Mouse (Mus musculus): ENCODE measurements around the gene Asb10. TPM values are rescaled to one million over a fixed set of nuclear protein-coding genes. Genes with fewer than 3 reads are reported as not detected.
A peak's percentile ranks its signal among the peaks of the same experiment; 100 is the strongest.

Gene Asb10
- total RNA-seq, 1 experiment = 0.18 TPM

DNA sequence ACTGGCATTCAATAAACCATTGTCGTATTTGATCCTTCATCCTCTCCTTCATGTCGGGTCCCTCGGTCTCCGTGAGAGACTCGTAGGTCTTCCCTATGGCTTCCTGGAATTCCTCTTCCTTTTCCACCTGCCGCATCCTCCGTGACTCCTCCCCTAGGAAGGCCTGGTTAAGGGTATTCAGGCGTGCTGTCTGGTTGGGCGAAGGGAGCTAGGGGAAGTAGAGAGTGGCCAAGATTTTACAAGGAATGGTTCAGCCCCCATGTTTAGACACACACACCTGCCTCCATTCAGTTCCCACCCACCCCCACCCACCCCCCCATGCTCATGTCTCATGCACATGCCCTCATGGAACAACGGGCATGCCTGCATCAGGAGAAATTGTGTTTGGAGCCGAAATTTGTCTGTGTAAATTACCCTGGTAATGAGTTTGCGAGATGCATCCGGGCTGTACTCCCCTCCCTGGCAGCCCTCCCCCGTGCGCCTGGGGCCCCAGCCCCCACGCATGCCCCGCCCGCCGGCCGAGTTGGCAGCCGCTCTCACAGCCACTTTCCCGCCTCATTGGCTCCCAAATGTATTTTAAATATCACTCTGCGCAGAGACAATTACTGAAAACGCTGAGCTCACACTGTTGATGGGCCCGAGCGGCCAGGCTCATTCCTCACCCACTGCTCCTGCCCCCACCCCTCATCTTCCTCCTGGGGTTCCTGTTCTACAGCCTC, 10.0 kb upstream of the Asb10 start:
- H3K27ac ChIP-seq (ENCODE audit: insufficient read depth, low read depth, low read length, poor library complexity, severe bottlenecking) = no peak overlapping the region
- TF ChIP-seq ZC3H11A (IDR thresholded peaks at IDR 0.05; ENCODE audit: borderline replicate concordance, low read depth, low read length) (no peak), MAFK (IDR thresholded peaks at IDR 0.05; ENCODE audit: insufficient read depth, low read depth, low read length) (no peak), ZNF384 (IDR thresholded peaks at IDR 0.05; ENCODE audit: low read depth, low read length) (no peak)
- in situ Hi-C loops (cut with MboI; ENCODE audit: low sequenced_read_pairs in 2 of 2, unreplicated experiment in 2 of 2) = no loop called here
- peaks cover 4 to 9% of the 10 kb centered on the region in 2 experiments; a peak in 2 of 4 replicates for H3K4me1 ChIP-seq (ENCODE audit: control insufficient read depth in 2 of 2, insufficient read depth in 2 of 2, low read length in 2 of 2, poor library complexity in 1 of 2)
- no peaks in the 10 kb centered on the region for H3K36me3 ChIP-seq (ENCODE audit: control insufficient read depth, insufficient read depth, low read length, poor library complexity, severe bottlenecking)
- H3K4me3 ChIP-seq (ENCODE audit: insufficient read depth in 1 of 2, low read depth in 1 of 2, low read length in 2 of 2, poor library complexity in 1 of 2, severe bottlenecking in 1 of 2) = peak overlapping the region; percentile 15 to 19; a peak in 1 of 4 replicates
- H3K9ac ChIP-seq (ENCODE audit: insufficient read depth, low read depth, low read length, poor library complexity, severe bottlenecking) = peak overlapping the region; percentile 7; the same call in 1 of the 2 replicates
- no peak for DNase-seq (ENCODE audit: low read depth, low spot score)
- no peaks in the 10 kb centered on the region for H3K9me3 ChIP-seq (ENCODE audit: control insufficient read depth, insufficient read depth, low read depth, low read length)

DNA sequence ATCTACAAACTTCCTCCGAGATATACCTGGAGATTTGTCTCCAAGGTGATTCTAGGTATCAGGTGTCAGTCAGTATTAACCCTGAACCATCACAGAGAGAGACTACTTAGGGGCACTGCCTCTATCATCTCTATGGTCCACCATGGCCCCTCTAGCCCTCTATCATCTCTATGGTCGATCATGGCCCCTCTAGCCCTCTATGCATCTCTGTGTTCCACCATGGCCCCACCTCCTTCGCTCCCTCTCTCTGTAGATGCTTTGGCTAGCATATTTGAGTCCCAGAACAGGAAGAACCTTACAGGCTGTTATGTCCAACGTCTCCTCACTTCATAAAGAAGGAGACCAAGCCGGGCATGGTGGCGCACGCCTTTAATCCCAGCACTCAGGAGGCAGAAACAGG, 1.9 kb upstream of the Asb10 start:
- DNase-seq (ENCODE audit: low read depth, low spot score) = peak; percentile 56
- no peaks in the 10 kb centered on the region for H3K9me3 ChIP-seq (ENCODE audit: control insufficient read depth, insufficient read depth, low read depth, low read length)
- in situ Hi-C loops (cut with MboI; ENCODE audit: low sequenced_read_pairs in 2 of 2, unreplicated experiment in 2 of 2) = no loop called here
- no peak overlapping the region for H3K27ac ChIP-seq (ENCODE audit: insufficient read depth, low read depth, low read length, poor library complexity, severe bottlenecking)
- H3K9ac ChIP-seq (ENCODE audit: insufficient read depth, low read depth, low read length, poor library complexity, severe bottlenecking) = no peak overlapping the region
- no peak overlapping the region for H3K4me3 ChIP-seq (ENCODE audit: insufficient read depth in 1 of 2, low read depth in 1 of 2, low read length in 2 of 2, poor library complexity in 1 of 2, severe bottlenecking in 1 of 2)
- no peaks in the 10 kb centered on the region for H3K36me3 ChIP-seq (ENCODE audit: control insufficient read depth, insufficient read depth, low read length, poor library complexity, severe bottlenecking)
- peaks cover 2 to 12% of the 10 kb centered on the region in 2 experiments; a peak in 2 of 4 replicates for H3K4me1 ChIP-seq (ENCODE audit: control insufficient read depth in 2 of 2, insufficient read depth in 2 of 2, low read length in 2 of 2, poor library complexity in 1 of 2)
- no peak for TF ChIP-seq CHD2 (IDR thresholded peaks at IDR 0.05; ENCODE audit: low read depth, low read length)
- no peak for TF ChIP-seq MAFK (IDR thresholded peaks at IDR 0.05; ENCODE audit: insufficient read depth, low read depth, low read length)
- no peak for TF ChIP-seq ZNF384 (IDR thresholded peaks at IDR 0.05; ENCODE audit: low read depth, low read length)
- TF ChIP-seq HCFC1 (IDR thresholded peaks at IDR 0.05; ENCODE audit: borderline replicate concordance, insufficient read depth, low read length) = no peak
- TF ChIP-seq ZC3H11A (IDR thresholded peaks at IDR 0.05; ENCODE audit: borderline replicate concordance, low read depth, low read length) = no peak

DNA sequence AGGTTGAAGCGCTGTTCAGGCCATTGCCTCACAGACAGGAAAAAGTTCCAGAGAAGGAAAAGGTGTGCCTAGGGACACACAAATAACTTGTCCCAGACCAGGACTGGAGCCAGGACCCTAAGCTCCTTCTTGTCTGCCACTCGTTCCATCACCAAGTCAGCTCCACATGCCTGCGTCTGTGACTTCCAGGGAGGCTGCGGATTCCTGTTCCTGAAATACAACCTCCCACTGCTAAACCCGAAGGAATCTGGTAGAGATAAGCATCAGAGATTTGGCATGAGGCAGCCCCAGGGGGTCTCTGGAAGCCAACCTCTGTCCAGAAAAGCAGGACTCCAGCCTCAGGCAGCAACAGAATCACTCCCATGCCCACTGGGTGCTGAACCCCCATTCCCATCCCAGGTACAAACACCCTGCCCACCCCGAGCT, 379 bp upstream of the Asb10 start:
- Histone ChIP-seq H3K9ac (ENCODE audit: insufficient read depth, low read depth, low read length, poor library complexity, severe bottlenecking) (no peak overlapping the region), H3K9me3 (ENCODE audit: control insufficient read depth, insufficient read depth, low read depth, low read length) (no peaks in the 10 kb centered on the region), H3K4me3 (ENCODE audit: insufficient read depth in 1 of 2, low read depth in 1 of 2, low read length in 2 of 2, poor library complexity in 1 of 2, severe bottlenecking in 1 of 2) (no peak overlapping the region), H3K27ac (ENCODE audit: insufficient read depth, low read depth, low read length, poor library complexity, severe bottlenecking) (no peak overlapping the region), H3K36me3 (ENCODE audit: control insufficient read depth, insufficient read depth, low read length, poor library complexity, severe bottlenecking) (no peaks in the 10 kb centered on the region), H3K4me1 (ENCODE audit: control insufficient read depth in 2 of 2, insufficient read depth in 2 of 2, low read length in 2 of 2, poor library complexity in 1 of 2) (peaks cover 2 to 14% of the 10 kb centered on the region in 2 experiments; a peak in 2 of 4 replicates)
- TF ChIP-seq ZC3H11A (IDR thresholded peaks at IDR 0.05; ENCODE audit: borderline replicate concordance, low read depth, low read length) (no peak), HCFC1 (IDR thresholded peaks at IDR 0.05; ENCODE audit: borderline replicate concordance, insufficient read depth, low read length) (no peak), CHD2 (IDR thresholded peaks at IDR 0.05; ENCODE audit: low read depth, low read length) (no peak), MAFK (IDR thresholded peaks at IDR 0.05; ENCODE audit: insufficient read depth, low read depth, low read length) (no peak), ZNF384 (IDR thresholded peaks at IDR 0.05; ENCODE audit: low read depth, low read length) (no peak)
- no peak for DNase-seq (ENCODE audit: low read depth, low spot score)
- in situ Hi-C loops (cut with MboI; ENCODE audit: low sequenced_read_pairs in 2 of 2, unreplicated experiment in 2 of 2) = no loop called here

DNA sequence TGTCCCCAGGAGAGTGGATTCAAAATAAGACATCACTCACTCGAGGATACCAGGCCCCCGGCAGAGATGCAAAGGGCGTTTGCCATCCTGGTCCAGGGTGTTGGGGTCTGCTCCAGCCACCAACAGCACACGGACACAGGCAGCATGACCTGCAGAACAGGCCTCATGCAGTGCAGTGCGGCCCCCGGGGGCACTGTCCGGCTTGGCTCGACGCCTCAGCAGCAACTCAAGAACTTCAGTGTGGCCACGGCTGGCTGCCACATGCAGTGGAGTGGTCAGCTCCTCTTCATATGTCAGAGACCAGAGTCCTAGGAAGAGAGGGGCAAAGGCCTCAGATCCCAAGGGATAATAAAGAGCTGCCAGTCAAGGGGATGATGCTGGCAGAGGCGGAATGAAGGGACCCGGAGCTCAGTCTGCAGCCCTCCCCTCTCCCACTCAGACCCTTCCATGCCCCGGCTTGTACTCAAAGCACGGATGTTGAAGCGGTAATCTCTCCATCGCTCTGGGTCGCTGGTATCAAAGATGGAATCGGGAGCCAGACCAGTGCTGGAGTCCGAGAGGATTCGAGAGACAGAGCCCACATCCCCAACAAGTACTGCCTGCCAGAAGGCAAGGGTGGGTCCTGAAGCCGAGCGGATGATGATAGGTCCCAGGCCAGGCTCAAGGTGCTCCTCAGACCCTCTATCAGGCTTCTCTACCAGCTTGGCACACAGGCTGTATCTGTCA, 1.0 kb downstream of the Asb10 start:
- no peaks in the 10 kb centered on the region for H3K9me3 ChIP-seq (ENCODE audit: control insufficient read depth, insufficient read depth, low read depth, low read length)
- TF ChIP-seq HCFC1 (IDR thresholded peaks at IDR 0.05; ENCODE audit: borderline replicate concordance, insufficient read depth, low read length) (no peak), ZNF384 (IDR thresholded peaks at IDR 0.05; ENCODE audit: low read depth, low read length) (no peak), CHD2 (IDR thresholded peaks at IDR 0.05; ENCODE audit: low read depth, low read length) (no peak)
- no peak overlapping the region for H3K4me3 ChIP-seq (ENCODE audit: insufficient read depth in 1 of 2, low read depth in 1 of 2, low read length in 2 of 2, poor library complexity in 1 of 2, severe bottlenecking in 1 of 2)
- no peak for DNase-seq (ENCODE audit: low read depth, low spot score)
- in situ Hi-C loops (cut with MboI; ENCODE audit: low sequenced_read_pairs in 2 of 2, unreplicated experiment in 2 of 2) = no loop called here
- no peaks in the 10 kb centered on the region for H3K36me3 ChIP-seq (ENCODE audit: control insufficient read depth, insufficient read depth, low read length, poor library complexity, severe bottlenecking)
- no peak overlapping the region for H3K9ac ChIP-seq (ENCODE audit: insufficient read depth, low read depth, low read length, poor library complexity, severe bottlenecking)
- no peak overlapping the region for H3K27ac ChIP-seq (ENCODE audit: insufficient read depth, low read depth, low read length, poor library complexity, severe bottlenecking)
- peaks cover 2 to 14% of the 10 kb centered on the region in 2 experiments; a peak in 2 of 4 replicates for H3K4me1 ChIP-seq (ENCODE audit: control insufficient read depth in 2 of 2, insufficient read depth in 2 of 2, low read length in 2 of 2, poor library complexity in 1 of 2)
